Mouse (Mus musculus): ENCODE measurements at regions not wholly inside any gene's neighbourhood (a gene's known extent, or its start where the extent isn't known, plus 50 kb on each side); places are given as distances from the start of the nearest gene placed in this dataset.

DNA sequence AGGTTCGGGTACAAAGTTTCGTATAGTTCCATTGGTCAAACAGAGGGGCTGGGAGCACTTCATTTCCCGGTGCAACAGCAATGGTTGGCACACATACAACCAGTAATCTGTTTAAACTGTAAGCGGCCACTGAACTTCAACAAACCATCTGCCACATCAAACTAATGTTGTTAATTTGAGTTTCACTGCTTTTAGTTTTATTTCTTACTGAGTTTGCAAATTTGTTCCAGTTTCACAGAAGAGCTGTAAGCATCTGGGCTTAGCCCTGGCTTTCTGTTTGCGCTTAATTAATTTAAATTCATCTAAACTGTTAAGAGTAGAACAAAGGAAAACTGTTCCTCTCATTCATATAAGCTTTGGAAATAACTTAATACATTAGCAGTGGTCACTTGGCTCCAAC, 176.0 kb downstream of the Mreg start:
- H3K4me2 ChIP-seq = no peak overlapping the region
- H3K36me3 ChIP-seq (ENCODE audit: poor library complexity, severe bottlenecking) = no peaks in the 10 kb centered on the region
- no peak overlapping the region for H3K27ac ChIP-seq
- no peaks in the 10 kb centered on the region for H3K9me3 ChIP-seq (replicated peaks)
- no peak overlapping the region for H3K9ac ChIP-seq
- ATAC-seq = no peak
- H3K4me3 ChIP-seq = no peak overlapping the region
- peaks cover 6% of the 10 kb centered on the region; the same call in 1 of the 2 replicates for H3K4me1 ChIP-seq
- 71% methylated on average over 5 of the region's 5 CpGs for WGBS
- H3K27me3 ChIP-seq = no peaks in the 10 kb centered on the region

DNA sequence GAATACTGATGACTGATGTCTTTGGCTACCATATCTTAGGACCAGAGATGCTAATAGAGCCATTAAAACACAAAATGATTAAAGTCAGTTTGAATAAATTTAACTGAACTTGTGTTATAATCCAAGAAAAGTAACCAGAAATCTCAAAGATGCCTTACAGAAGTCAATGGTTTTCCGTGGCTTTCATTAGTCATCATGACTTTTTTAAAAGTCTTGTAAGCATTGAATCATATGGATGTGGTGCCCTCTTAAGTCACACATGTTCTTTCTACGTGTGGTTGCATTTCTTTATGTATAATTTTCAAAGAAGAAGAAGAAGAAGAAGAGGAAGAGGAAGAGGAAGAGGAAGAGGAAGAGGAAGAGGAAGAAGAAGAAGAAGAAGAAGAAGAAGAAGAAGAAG, 178.2 kb downstream of the Mreg start:
- Histone ChIP-seq H3K4me3 (no peak overlapping the region), H3K4me1 (peaks cover 6% of the 10 kb centered on the region; the same call in 1 of the 2 replicates), H3K27me3 (no peaks in the 10 kb centered on the region), H3K9ac (no peak overlapping the region), H3K9me3 (replicated peaks) (no peaks in the 10 kb centered on the region), H3K27ac (no peak overlapping the region), H3K36me3 (ENCODE audit: poor library complexity, severe bottlenecking) (no peaks in the 10 kb centered on the region), H3K4me2 (no peak overlapping the region)
- ATAC-seq = no peak
- WGBS = 76% methylated on average over 2 of the region's 2 CpGs

DNA sequence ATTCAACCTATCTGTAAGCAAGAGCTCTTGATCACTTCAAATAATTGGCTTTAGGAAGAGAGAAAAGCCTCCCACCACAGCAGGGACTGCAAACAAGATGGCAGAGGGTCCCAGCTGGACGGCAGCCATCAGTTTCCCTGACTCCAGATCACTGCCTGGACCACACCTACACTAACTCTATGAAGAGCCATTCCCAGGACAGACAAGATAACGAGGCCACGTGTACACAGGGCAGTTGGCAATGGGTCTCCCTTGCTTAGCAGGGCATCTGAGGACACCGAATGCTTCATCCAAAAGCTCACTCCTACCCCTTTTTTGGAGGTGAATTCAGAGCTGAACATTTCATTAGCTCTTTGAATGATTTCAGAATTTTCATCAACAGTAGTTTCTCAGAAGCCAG, 179.9 kb downstream of the Mreg start:
- no peak for ATAC-seq
- Histone ChIP-seq H3K4me3 (no peak overlapping the region), H3K27me3 (no peaks in the 10 kb centered on the region), H3K27ac (no peak overlapping the region), H3K36me3 (ENCODE audit: poor library complexity, severe bottlenecking) (no peaks in the 10 kb centered on the region), H3K4me1 (no peaks in the 10 kb centered on the region), H3K9me3 (replicated peaks) (no peaks in the 10 kb centered on the region), H3K9ac (no peak overlapping the region), H3K4me2 (no peak overlapping the region)
- 69% methylated on average over 4 of the region's 4 CpGs for WGBS

DNA sequence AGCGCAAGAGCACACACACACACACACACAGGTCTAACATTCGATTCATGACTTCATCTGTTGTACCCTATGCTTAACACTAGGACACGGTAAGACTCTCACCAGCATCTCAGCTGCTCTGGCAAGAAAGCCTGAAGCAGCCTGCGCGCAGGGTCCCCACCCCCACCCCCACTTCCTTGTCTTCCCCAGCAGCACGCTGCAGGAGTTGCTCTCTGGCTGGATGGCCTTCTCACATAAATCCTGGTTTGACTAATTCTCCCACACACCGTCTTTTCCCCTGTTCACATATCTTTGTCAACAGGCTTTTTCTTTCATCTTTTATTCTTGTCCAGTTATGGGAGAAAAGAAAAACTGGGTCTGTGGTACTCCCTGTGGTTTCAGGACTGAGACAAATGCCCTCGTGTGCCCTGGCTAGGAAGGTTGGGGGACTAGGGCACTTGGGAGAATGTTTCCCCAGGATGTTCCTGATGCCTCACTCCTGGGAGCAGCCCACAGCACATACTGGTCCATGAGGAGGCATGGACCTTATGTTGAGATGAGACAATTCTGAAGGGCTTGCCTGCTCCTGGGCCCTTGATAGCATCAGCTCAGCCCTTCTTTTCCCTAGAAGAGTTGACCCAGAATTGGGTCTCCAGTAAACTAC, 181.2 kb downstream of the Mreg start:
- H3K4me1 ChIP-seq = no peaks in the 10 kb centered on the region
- no peak for ATAC-seq
- WGBS = 60% methylated on average over 8 of the region's 8 CpGs
- H3K27ac ChIP-seq = no peak overlapping the region
- no peaks in the 10 kb centered on the region for H3K36me3 ChIP-seq (ENCODE audit: poor library complexity, severe bottlenecking)
- H3K9ac ChIP-seq = no peak overlapping the region
- no peak overlapping the region for H3K4me3 ChIP-seq
- no peak overlapping the region for H3K4me2 ChIP-seq
- H3K27me3 ChIP-seq = no peaks in the 10 kb centered on the region
- no peaks in the 10 kb centered on the region for H3K9me3 ChIP-seq (replicated peaks)

DNA sequence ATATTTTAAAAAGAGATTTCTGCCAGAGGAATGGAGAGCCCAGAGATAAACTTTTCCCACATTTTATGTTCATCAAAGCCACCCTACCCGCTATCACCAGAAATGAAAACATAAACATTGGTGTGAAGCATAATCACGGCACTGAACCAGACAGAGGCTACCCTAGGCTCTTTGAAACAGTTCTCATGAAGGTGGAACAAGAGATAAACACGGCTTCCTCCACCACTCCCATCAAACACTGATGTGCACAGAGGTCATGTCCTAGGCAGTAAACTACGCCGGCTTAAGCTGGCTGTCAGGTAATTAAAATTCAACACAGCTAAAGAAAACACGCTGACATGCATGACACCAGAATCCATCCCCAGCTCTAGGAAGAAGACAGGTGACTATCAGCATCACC, 182.5 kb downstream of the Mreg start:
- Histone ChIP-seq H3K4me3 (no peak overlapping the region), H3K4me2 (no peak overlapping the region), H3K4me1 (no peaks in the 10 kb centered on the region), H3K36me3 (ENCODE audit: poor library complexity, severe bottlenecking) (no peaks in the 10 kb centered on the region), H3K27me3 (no peaks in the 10 kb centered on the region), H3K9me3 (replicated peaks) (no peaks in the 10 kb centered on the region), H3K27ac (no peak overlapping the region), H3K9ac (no peak overlapping the region)
- 90% methylated on average over 6 of the region's 6 CpGs for WGBS
- ATAC-seq = no peak

DNA sequence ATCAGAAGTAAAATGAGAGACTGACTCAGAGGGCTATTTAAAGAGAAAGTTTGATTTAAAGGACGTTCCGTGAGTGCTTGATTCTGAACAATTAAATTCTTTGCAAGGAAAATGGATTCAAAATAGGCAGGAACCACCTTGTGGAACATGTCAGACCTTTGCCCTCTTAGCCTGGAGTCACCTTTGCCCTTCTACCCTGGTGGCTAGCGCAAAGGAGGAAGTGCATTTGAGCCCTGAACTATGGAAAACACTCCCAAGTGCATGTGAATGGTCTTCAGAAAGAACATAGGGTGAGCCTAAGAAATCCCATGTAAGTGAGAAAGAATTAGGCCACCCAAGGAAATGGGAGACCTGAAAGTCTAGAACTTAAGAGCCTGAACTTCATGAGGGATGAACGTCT, 185.2 kb downstream of the Mreg start:
- Histone ChIP-seq H3K27ac (no peak overlapping the region), H3K4me2 (no peak overlapping the region), H3K4me1 (no peaks in the 10 kb centered on the region), H3K4me3 (no peak overlapping the region), H3K9me3 (replicated peaks) (no peaks in the 10 kb centered on the region), H3K27me3 (no peaks in the 10 kb centered on the region), H3K36me3 (ENCODE audit: poor library complexity, severe bottlenecking) (no peaks in the 10 kb centered on the region), H3K9ac (no peak overlapping the region)
- no peak for ATAC-seq
- WGBS = 89% methylated on average over 4 of the region's 4 CpGs

DNA sequence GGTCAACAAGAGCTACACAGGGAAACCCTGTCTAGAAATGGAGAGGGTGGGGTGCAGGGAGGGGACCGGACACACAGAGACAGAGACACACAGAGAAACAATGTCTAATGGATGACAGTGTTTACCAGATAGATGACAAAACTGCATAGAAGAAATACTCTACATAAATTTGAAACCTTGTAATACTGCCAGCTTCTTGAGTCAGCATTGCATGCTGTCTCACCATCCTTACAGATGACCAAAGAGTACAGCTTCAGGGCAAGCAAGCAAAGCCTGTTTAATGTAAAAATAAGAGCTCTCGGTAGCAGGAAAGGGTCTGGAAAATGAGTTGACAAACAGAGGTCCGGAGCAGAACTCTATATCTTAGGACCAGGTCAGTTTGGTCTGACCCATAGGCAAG, 189.5 kb downstream of the Mreg start:
- H3K4me1 ChIP-seq = no peaks in the 10 kb centered on the region
- no peaks in the 10 kb centered on the region for H3K9me3 ChIP-seq (replicated peaks)
- ATAC-seq = no peak
- no peak overlapping the region for H3K4me3 ChIP-seq
- WGBS = 93% methylated on average over 3 of the region's 3 CpGs
- H3K27ac ChIP-seq = no peak overlapping the region
- no peaks in the 10 kb centered on the region for H3K36me3 ChIP-seq (ENCODE audit: poor library complexity, severe bottlenecking)
- no peak overlapping the region for H3K9ac ChIP-seq
- H3K27me3 ChIP-seq = no peaks in the 10 kb centered on the region
- H3K4me2 ChIP-seq = no peak overlapping the region

DNA sequence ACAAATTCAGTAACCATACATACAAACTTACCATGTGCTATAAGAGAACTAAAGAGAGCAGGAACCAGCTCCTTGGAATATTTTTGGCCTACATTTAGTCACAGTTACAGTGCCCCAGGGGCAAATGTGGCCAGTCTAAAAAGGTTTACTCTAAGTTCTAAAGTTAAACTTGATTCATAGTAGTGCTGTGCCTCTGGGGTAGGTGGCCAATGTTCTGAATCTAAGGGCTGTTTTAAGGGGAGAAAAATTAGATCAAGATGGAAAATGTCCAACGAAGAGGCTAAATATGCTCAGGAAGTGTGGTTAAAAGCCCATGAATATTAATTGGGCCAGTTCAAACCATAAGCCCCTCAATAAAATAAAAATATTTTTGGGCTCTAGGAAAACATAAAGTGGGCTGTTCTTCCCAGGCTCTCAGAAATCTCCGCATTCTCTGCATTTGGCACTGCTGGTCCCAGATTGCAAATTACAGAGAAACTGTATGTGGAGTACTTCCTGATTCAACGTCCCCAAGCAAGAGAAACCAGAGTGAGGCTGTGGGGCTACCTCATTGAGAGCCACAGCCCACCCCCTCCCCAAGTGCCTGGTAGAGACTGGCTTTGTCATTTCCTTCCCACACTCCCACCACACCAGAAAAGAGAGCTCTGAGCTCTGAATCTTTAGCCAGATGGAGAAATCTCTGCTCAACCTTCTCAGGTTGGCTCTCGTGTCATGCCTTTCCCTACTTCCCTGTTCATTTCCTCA, 193.5 kb downstream of the Mreg start:
- Histone ChIP-seq H3K36me3 (ENCODE audit: poor library complexity, severe bottlenecking) (no peaks in the 10 kb centered on the region), H3K4me3 (no peak overlapping the region), H3K4me1 (no peaks in the 10 kb centered on the region), H3K9ac (no peak overlapping the region), H3K9me3 (replicated peaks) (no peaks in the 10 kb centered on the region), H3K27me3 (no peaks in the 10 kb centered on the region), H3K4me2 (no peak overlapping the region), H3K27ac (no peak overlapping the region)
- no peak for ATAC-seq
- 87% methylated on average over 4 of the region's 4 CpGs for WGBS

DNA sequence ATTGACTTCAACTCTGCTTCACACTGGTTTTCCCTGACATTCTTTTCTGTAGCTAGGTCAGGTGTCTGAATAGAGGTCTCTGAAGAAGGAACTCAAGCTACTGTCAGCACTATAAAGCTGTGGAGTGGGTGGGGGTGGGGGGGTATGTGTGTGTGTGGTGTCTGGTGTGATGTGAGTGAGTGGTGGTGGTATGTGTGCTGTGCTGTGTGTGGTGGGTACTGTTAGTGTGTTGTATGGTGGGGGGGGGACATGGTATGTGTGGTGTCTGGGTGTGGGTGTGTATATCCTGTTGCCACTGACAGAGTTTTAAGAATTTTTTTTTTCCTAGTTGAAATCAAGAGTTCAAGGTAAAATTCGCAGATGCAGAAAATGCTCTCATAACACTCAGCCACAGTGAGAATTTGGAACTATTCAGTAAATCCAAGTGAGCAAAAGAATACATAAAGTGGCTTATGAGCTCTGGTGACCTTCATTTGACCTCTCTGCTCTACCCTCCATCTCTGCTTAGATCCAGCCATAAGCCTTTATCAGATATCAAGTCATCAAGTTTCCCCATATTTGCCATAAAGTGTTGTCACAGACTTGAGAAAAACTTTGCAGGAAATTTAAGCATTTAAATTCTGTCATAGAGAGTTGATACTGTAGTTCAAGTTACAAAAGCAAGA, 194.2 kb downstream of the Mreg start:
- ATAC-seq = no peak
- no peaks in the 10 kb centered on the region for H3K27me3 ChIP-seq
- H3K36me3 ChIP-seq (ENCODE audit: poor library complexity, severe bottlenecking) = no peaks in the 10 kb centered on the region
- H3K4me2 ChIP-seq = no peak overlapping the region
- no peaks in the 10 kb centered on the region for H3K9me3 ChIP-seq (replicated peaks)
- no peak overlapping the region for H3K4me3 ChIP-seq
- no peaks in the 10 kb centered on the region for H3K4me1 ChIP-seq
- H3K9ac ChIP-seq = no peak overlapping the region
- 85% methylated on average over 1 of the region's 1 CpGs for WGBS
- no peak overlapping the region for H3K27ac ChIP-seq

DNA sequence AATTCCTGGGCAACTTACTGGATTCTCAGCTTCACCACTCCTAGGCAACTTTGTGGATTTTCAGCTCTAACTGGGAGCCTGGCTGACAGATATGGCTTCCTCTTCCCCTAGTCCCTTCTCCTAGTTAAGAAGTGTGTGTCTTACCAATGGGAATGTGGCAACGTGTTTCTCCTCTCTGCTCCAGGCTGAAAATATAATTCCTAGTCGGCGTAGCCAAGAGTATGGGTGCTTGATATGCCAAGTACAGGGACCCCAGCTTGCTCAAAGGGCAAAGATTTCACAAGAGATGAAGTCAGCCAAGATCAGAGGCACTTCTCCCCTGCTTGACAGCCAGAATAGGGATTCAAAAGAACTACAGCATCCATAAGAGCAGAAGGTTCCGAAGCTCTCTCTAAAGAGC, 196.6 kb downstream of the Mreg start:
- no peak for ATAC-seq
- H3K4me3 ChIP-seq = no peak overlapping the region

DNA sequence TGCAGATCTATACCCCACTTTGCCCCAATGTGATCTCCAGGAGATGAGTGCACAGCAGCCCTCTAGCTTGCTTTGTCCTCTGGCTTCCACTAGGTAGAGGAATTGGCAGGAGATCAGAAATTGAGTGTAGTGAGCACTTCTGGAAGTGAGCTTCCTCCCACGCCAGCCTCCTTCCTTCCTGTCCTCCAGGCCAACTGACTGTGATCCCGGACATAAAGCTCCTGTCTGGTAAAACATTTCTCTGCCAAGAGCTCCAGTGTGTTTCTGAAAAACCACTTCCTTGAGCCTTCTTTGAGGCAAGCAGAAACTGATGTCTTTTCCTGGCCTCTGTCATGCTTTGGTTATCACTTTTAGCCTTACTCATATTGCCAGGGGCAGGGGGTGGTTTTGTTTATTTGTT, 197.5 kb downstream of the Mreg start:
- H3K27ac ChIP-seq = no peak overlapping the region
- no peak for ATAC-seq
- H3K9me3 ChIP-seq (replicated peaks) = no peaks in the 10 kb centered on the region
- H3K4me3 ChIP-seq = no peak overlapping the region
- H3K27me3 ChIP-seq = no peaks in the 10 kb centered on the region
- H3K9ac ChIP-seq = no peak overlapping the region
- no peaks in the 10 kb centered on the region for H3K4me1 ChIP-seq
- WGBS = 73% methylated on average over 2 of the region's 2 CpGs
- no peak overlapping the region for H3K4me2 ChIP-seq
- no peaks in the 10 kb centered on the region for H3K36me3 ChIP-seq (ENCODE audit: poor library complexity, severe bottlenecking)

More for the DNA sequence above, 196.6 kb downstream of the Mreg start:
- Histone ChIP-seq H3K9ac (no peak overlapping the region), H3K27me3 (no peaks in the 10 kb centered on the region), H3K9me3 (replicated peaks) (no peaks in the 10 kb centered on the region), H3K36me3 (ENCODE audit: poor library complexity, severe bottlenecking) (no peaks in the 10 kb centered on the region), H3K4me1 (no peaks in the 10 kb centered on the region), H3K4me2 (no peak overlapping the region), H3K27ac (no peak overlapping the region)
- 96% methylated on average over 4 of the region's 4 CpGs for WGBS

DNA sequence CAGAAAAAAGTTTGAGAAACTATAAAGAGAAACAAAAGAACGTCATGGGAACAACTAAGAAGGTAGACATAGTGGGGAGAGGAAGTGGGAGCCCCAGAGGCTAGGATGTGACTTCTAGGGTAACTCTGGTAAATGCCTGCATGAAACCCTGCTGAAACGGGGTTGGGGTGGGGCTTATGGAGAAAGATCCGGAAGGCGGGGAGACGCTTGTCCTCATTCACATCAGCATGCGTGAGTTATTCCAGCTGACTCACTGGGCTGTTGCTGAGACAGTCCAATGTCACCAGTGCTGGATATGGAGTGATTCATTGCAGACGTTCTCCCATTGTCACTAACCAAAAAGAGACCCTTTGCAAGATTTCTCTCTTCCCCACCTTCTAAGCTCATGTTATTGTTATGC, 198.2 kb downstream of the Mreg start:
- no peak overlapping the region for H3K9ac ChIP-seq
- no peak overlapping the region for H3K4me3 ChIP-seq
- no peak for ATAC-seq
- no peak overlapping the region for H3K4me2 ChIP-seq
- H3K4me1 ChIP-seq = no peaks in the 10 kb centered on the region
- no peak overlapping the region for H3K27ac ChIP-seq
- no peaks in the 10 kb centered on the region for H3K9me3 ChIP-seq (replicated peaks)
- 79% methylated on average over 7 of the region's 7 CpGs for WGBS
- no peaks in the 10 kb centered on the region for H3K36me3 ChIP-seq (ENCODE audit: poor library complexity, severe bottlenecking)
- no peaks in the 10 kb centered on the region for H3K27me3 ChIP-seq
